Mouse (Mus musculus): ENCODE measurements around the gene Pvr.

Pvr gene

DNA sequence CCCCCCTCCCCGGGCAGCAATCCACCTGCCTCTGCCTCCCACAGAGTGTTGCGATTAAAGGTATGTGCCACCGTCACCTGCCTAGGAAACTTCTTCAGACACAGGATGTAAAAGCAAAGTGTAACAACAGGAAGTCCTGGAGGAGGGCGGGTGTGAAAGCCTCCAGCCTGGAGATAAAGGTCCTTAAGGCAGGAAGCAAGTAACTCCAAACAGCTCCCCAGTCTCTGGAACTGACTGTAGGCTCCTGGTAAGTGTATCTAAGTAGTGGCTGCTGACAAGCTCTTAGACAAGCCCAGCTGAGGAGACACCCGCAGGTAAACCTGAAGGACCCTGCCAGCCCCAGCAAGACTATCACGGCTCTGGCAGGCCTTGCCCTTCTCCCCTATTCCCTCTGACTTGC, 19.3 kb upstream of the Pvr start:
- POLR2A ChIA-PET = interaction anchor here (0.5 to 6.3 kb wide), 7 partner anchors 9 to 127 kb away, joined by 3 to 29 read pairs (median 4); partner anchors contain the start of gene Igsf23 (in 1 of the 4)

DNA sequence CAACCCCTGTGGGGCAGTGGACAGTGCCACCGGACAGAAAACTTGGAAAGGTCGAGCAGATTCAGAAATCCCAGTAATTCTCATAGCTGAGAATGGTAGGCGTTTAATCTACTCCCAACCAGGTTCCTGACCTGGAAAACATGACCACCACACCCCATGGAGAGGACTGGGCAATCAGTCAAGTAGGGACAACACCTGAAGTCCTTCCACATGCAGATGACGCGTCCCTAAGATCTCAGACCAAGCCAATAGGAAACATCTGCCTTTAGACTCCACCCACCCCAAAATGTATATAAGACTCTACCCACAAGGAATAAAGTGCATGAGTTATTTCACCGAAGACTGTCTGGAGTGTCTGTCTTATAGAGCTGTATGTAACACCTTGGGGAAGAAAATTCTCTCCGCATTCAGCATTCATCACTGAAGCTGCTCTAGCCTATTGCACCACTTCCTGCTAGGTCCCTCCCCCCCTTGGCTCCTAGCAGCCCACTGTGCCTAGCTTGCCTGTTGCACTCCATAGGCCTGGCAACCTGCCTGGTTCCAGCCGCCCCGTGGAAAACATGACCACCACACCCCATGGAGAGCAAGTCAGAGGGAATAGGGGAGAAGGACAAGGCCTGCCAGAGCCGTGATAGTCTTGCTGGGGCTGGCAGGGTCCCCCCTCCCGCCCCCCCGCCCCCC, 18.7 kb upstream of the Pvr start:
- ChIA-PET CTCF (interaction anchor here in 2 of 4 experiments (0.9 to 1.8 kb wide), 4 partner anchors 11 to 64 kb away, joined by 3 to 5 read pairs (median 3); no protein-coding TSS in a partner anchor), POLR2A (interaction anchor here (0.5 to 6.3 kb wide), 11 partner anchors 10 to 127 kb away, joined by 3 to 29 read pairs (median 4); partner anchors contain the start of gene Igsf23 (in 1 of the 4))

More for the DNA sequence above, 19.3 kb upstream of the Pvr start:
- CTCF ChIA-PET = interaction anchor here in 2 of 4 experiments (0.5 to 1.8 kb wide), 3 partner anchors 12 to 50 kb away, joined by 3 to 5 read pairs (median 3); no protein-coding TSS in a partner anchor

DNA sequence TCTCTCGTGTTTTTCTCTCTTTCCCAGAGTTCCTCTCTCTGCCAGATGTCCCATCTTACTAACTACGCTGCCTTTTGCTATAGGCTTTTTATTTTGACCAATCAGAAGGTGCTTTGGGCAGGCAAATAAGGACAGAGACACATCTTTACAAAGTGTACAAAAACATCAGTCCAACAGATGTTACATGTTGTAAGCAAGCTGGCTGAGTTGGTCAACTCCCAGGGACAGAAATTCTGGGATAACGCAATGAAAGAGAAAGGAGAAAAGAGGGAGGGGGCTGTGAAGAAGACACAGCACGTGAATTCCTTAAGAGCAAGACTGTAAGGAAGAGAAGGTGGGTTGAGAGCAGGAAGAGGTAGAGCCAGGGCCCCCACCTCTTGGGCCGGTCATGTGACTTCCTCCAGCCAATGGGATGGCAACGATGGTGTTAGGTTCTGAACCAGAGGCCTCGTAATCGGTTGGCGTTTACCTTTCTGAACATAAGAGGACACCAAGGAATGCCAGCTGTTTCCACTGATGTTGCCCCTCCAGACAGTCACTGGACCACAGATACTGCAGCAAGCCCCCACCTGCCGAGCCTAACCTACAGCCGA, 16.4 kb upstream of the Pvr start:
- ChIA-PET POLR2A (interaction anchor here in 3 of 4 experiments (0.9 to 6.3 kb wide), 7 partner anchors 8 to 113 kb away, joined by 3 to 29 read pairs (median 4); partner anchors contain the start of gene Igsf23 (in 1 of the 3)), CTCF (interaction anchor here in 1 of 4 experiments (0.5 kb wide), 1 partner anchor 88 kb away, joined by 3 read pairs; no protein-coding TSS in a partner anchor)

DNA sequence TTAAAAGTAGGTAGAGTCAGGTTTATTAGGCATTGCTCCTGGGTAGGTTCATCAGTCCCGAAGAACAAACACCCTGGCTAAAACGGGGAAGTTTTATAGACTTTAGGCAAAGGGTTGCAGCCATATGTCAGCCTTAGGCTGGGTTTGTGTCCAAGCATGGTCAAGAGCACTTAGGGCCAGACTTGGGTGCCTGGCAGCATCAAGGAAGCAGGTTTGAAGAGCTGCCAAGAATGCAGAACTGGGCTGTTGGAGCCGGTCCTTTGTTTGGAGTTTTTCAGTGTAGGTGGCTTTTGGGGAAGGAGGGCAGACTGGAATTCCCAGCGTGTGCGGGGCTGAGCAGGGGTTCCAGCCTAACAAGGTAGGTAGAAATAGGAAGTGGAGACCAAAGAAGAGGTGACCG, 15.0 kb upstream of the Pvr start:
- ChIA-PET POLR2A (interaction anchor here in 2 of 4 experiments (1.1 to 2.3 kb wide), 4 partner anchors 12 to 17 kb away, joined by 3 to 9 read pairs (median 6); partner anchors contain the start of gene Pvr (in 2 of the 2)), CTCF (interaction anchor here in 2 of 4 experiments (0.7 to 1.7 kb wide), 2 partner anchors 19 to 60 kb away, joined by 4 to 5 read pairs; no protein-coding TSS in a partner anchor)

DNA sequence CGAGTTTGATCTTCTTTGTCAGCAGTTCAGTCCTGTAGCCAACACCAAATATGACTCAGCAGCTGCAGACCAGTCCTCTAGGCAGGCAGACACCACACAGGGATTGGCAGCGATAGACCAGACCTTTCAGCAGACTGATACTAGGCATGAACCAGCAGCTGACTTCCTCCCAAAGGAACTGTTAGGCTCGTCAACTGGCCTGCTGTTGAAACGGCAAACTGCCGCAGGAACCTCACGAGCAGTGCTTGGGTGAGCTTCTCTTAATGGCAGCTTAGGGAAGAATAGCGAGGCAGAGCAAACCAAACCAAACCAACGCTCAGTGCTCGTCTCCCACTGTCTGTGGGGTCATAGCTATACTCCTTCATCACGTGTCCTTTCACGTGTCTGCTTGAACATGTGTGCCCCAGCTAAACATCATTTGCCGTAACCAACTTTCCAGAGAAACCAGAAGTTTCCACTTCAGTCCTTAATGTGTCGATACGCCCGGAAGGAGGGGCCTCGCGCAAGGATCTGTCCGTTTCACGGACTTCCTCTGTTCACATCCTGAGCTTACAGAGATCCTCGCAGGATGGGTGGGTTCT, 14.3 kb upstream of the Pvr start:
- CTCF ChIA-PET = interaction anchor here in 2 of 4 experiments (0.6 to 1.7 kb wide), 3 partner anchors 23 to 66 kb away, joined by 3 to 4 read pairs (median 3); no protein-coding TSS in a partner anchor
- POLR2A ChIA-PET = interaction anchor here in 3 of 4 experiments (0.7 to 2.3 kb wide), 15 partner anchors 9 to 172 kb away, joined by 3 to 9 read pairs (median 3); partner anchors contain the start of gene Pvr (in 2 of the 3)

DNA sequence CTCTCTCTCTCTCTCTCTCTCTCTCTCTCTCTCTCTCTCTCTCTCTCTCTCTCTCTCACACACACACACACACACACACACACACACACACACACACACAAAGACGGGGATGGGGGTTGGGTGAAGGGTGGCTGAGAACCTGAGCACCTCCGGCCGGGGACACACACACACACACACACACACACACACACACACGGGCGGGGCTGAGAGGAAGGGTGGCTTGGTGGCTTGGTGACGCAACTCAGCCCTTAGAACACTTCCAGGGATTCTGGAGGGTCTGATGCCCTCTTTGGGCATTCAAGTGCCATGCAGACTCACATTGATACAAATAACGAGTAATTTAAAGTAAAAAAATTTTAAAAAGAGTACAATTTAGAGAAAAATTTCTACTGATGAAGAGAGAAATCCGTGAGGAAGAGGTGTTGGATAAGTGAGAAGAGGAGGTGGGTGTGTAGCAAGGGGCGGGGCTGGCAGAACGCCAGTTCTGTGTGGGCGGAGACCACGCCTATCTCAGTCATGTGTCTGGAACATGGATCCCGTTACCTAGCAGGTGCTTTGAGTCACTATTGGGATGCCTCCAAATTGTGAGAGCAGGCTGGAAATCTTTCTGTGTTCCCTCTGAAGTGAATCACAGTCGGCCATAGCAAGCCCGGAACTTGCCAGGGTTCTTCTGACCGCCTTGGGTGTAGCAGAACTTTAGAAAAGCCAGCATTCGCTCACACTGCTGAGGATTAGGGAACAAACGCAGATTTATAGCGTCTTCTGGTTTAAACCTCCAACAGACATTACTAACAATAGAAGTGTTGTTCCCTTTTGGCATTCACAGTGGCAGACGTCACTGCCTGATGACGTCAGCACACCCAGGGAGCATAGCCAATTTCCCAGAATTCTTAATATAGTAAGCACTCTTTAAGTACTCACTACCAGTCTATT, 12.2 kb upstream of the Pvr start:
- ChIA-PET CTCF (interaction anchor here in 2 of 4 experiments (0.6 to 1.1 kb wide), 2 partner anchors 13 to 43 kb away, joined by 3 read pairs; no protein-coding TSS in a partner anchor), POLR2A (interaction anchor here in 1 of 4 experiments (0.8 to 1.8 kb wide), 3 partner anchors 19 to 459 kb away, joined by 3 to 6 read pairs (median 4); partner anchors contain the start of gene Apoe)

DNA sequence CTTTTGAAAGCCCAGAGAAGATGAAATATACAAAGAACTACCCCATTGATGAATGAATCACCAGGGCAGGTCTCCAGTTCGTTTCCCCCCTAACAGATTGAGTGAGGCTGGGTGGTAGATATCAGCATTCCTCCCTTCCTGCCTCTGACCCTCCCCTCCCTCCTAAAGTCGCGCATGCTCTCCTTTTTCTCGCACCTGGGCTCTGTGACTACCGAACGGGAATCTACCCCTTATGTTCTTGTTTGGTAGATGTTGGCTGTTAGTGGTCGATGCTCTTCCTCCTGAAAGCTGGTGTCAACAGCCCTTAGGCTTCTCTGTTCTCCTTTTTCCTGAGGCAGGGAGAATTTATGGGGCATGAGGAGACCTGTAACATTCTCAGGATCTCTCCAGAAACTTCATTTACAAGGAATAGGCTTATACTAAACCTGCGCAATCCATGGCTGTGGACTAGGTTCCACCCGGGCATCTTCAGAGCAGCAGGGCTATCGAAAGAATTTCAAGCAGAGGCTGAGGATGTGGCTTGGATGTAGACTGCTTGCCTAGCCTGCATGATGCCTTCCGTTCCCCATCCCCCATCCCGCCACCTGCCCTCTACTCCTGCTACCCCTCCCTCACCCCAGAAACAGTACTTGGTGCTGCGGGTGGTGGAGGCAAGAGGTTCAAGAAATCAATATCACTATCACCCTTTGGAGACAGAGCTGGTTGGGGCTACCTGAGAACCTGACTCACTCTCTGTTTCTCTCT, 11.3 kb upstream of the Pvr start:
- POLR2A ChIA-PET = interaction anchor here in 3 of 4 experiments (0.5 to 1.8 kb wide), 6 partner anchors 9 to 233 kb away, joined by 4 to 6 read pairs (median 4); partner anchors contain the start of gene Apoe (in 1 of the 3)
- CTCF ChIA-PET = interaction anchor here in 1 of 4 experiments (1.1 kb wide), 1 partner anchor 42 kb away, joined by 3 read pairs; no protein-coding TSS in a partner anchor

DNA sequence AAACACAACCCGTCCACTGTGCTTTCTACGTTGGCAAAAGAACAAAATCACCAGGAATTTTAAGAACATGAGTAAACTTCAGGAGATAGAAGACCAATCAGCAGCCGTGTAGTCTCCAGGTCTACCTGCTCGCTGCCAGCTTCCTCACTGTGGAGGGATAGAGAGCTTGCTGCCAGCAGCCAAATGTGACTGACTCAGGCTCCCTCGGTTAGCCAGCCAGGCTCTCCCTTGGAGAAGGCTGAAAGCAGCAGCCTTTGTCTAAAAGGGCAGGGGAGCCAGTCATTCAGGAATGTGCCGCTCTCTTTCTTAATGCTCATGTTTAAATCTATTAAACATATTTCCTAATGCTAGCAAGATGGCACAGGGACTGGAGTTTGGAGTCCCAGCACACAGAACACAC, 9.5 kb upstream of the Pvr start:
- CTCF ChIA-PET = interaction anchor here in 1 of 4 experiments (0.6 kb wide), 1 partner anchor 26 kb away, joined by 4 read pairs; no protein-coding TSS in a partner anchor

DNA sequence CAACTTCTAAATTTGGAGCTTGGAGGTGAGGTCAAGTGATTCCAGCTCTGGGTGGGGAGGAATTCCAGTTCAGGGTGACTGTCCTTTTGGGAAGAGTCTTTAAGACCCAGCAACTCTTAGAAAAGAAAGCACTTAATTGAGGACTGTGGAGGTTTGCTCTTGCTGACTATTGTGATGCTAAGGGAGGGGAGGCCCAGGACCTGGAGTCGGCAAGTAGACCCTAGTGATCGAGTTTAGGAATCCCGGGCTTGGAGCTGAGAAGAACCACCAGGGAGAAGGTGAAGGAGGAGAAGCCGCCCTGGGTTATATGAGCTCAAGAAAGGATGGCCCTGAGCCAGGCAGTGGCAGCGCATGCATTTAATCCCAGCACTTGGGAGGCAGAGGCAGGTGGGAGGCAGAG, 7.5 kb upstream of the Pvr start:
- ChIA-PET CTCF (interaction anchor here (0.6 to 1.4 kb wide), 11 partner anchors 10 to 312 kb away, joined by 3 to 15 read pairs (median 4); no protein-coding TSS in a partner anchor), POLR2A (interaction anchor here (0.7 to 3.6 kb wide), 35 partner anchors 8 to 257 kb away, joined by 3 to 29 read pairs (median 4); partner anchors contain the start of genes Apoc1 (in 1 of the 4), Bcam (in 1 of the 4), Igsf23 (in 1 of the 4) and Pvr (in 1 of the 4))

More for the DNA sequence above, 9.5 kb upstream of the Pvr start:
- POLR2A ChIA-PET = interaction anchor here in 1 of 4 experiments (2.7 to 3.6 kb wide), 2 partner anchors 9 to 10 kb away, joined by 16 to 29 read pairs; partner anchors contain the start of gene Pvr

DNA sequence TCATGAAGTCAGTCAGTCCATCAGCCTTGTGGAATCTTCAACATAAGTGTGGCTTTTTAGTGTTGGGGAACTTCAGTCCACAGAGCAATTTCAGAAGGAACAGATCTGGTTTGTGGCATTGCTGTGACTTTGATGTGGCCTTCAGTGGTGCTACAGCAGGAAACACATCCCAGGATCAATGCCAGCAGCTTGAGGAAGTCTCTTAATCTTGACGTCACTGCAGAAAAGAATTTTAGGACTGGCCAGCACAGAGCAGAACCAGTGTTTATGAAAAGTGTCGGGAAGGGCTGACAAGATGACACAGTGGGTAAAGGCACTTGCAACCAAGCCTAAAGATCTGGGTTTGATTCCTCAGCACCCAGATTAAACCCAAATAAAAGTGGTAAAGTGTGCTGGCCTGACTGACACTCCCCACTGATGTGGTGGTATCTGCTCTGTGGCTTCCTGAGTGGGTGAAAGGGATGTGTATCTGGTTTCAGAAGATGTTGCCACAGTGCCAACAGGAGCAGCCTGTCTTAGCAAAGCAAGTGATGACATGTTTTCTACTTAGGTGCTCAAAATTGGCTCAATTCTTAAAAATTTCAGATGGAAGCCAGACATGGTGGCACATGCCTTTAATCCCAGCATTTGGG, 6.0 kb upstream of the Pvr start:
- ChIA-PET POLR2A (interaction anchor here in 2 of 4 experiments (1.3 to 3.6 kb wide), 3 partner anchors 8 to 15 kb away, joined by 3 to 29 read pairs (median 5); no protein-coding TSS in a partner anchor), CTCF (interaction anchor here in 1 of 4 experiments (0.7 kb wide), 1 partner anchor 790 kb away, joined by 5 read pairs; no protein-coding TSS in a partner anchor)

DNA sequence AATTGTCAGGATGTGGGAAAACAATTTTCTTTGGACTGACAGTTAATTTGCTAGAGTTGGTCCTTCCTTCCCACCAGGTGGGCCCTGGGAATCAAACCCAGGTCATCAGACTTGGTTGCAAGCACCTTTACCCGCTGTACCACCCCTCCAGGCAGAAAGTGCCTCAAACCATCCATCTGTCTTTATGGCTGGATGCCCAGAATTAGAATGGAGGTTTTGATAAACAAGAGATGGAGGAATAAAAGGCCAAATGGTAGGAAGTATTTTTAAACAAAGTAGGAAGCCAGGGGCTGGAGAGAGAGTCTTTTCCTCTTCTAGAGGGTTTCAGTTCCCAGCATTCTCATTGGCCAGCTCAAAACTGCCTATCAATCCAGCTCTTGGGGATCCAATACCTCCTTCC, 4.4 kb upstream of the Pvr start:
- CTCF ChIA-PET = interaction anchor here in 1 of 4 experiments (0.6 kb wide), 1 partner anchor 14 kb away, joined by 3 read pairs; no protein-coding TSS in a partner anchor
- POLR2A ChIA-PET = no interaction called here

DNA sequence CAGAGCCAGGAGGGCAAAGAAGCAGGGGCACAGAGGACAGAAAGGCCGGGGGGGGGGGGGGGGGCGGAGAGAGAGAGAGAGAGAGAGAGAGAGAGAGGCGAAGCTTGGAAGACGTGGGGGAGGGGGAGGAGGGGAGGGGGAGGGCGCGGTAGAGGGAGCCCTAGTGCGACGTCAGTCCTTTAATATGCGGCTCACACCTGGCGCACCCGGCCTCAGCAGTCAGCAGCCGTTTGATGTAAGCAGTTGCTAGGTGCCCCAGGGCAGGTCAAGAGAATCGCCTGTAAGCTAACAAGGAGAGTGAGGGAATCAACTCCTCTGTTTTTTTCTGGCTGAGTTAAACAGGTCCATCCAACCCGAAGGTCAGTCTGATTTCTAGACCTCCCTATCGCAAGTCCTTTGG, 2.8 kb upstream of the Pvr start:
- CTCF ChIA-PET = interaction anchor here in 2 of 4 experiments (0.5 to 1.1 kb wide), 6 partner anchors 12 to 126 kb away, joined by 3 to 5 read pairs (median 3); partner anchors contain the start of gene Igsf23 (in 1 of the 2)
- POLR2A ChIA-PET = interaction anchor here in 3 of 4 experiments (0.5 to 1.9 kb wide), 6 partner anchors 12 to 114 kb away, joined by 3 to 6 read pairs (median 4); no protein-coding TSS in a partner anchor

DNA sequence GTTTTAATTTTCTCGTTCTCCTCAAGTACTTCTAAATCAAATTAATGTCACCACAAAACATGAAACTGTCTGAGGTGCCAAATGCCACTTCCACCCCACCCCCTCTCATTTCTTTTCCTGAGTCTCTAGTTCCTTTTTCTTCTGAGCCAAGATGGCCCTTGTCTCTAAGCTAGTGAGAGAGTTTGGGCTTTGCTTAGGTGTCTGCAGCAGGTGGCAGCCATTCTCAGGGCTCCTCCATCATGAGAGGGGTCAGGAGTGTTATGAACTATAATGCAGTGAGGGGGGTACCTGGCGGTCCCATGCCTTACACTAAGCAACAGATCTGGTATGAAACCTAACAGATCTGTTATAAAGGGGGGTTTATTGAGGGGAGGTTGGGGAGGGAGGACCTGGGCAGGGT, 2.4 kb upstream of the Pvr start:
- POLR2A ChIA-PET = interaction anchor here in 3 of 4 experiments (0.5 to 1.9 kb wide), 6 partner anchors 12 to 114 kb away, joined by 3 to 6 read pairs (median 4); no protein-coding TSS in a partner anchor
- CTCF ChIA-PET = interaction anchor here in 1 of 4 experiments (0.6 to 0.7 kb wide), 3 partner anchors 11 to 126 kb away, joined by 3 to 4 read pairs (median 3); partner anchors contain the start of gene Igsf23

DNA sequence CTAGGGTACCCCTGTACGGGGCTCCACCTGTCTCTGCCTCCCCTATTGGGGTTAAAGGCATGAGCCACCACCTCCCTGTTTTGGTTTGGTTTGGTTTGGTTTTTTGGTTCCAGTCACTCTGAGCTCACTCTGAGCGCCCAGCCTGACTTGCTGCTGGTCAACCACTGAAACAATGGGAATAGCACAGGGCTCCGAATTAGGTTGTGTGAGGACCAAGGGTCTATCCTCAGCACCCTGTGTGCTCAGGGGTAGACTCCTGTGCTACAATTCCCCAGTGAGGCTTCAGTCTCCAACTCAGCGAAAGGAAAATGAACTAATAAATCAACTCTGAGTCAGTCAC, 824 bp downstream of the Pvr start:
- ChIA-PET CTCF (interaction anchor here (0.5 to 1.3 kb wide), 5 partner anchors 9 to 219 kb away, joined by 3 to 7 read pairs (median 4); no protein-coding TSS in a partner anchor), POLR2A (interaction anchor here in 3 of 4 experiments (0.6 to 2.7 kb wide), 8 partner anchors 8 to 29 kb away, joined by 3 to 16 read pairs (median 4); no protein-coding TSS in a partner anchor)

DNA sequence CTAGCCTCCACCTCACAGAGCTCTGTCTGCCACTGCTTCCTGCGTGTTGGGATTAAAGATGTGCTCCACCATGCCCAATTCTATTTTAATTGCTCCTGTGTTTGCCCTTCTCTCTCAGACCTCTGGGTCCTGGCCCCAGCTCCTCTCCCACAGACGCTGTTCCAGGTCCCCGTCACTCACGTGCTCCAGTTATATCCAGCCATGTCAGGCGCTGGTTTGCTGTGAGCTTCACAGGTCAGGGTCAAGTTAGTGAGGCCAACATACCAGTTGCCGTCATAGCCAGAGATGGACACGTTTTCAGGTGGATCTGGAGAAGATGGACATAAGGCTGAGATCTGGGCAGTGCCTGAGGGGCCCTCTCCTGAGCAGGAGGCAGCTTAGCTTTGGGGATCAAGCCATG, 6.4 kb downstream of the Pvr start:
- POLR2A ChIA-PET = interaction anchor here in 3 of 4 experiments (0.6 to 2.3 kb wide), 7 partner anchors 14 to 108 kb away, joined by 3 to 17 read pairs (median 3); no protein-coding TSS in a partner anchor
- CTCF ChIA-PET = interaction anchor here in 2 of 4 experiments (0.6 to 1.8 kb wide), 5 partner anchors 25 to 97 kb away, joined by 3 to 6 read pairs (median 4); no protein-coding TSS in a partner anchor

All from embryonic stem cell, embryonic (primary cell).